Mouse (Mus musculus): ENCODE measurements around the gene Asprv1. TPM values are rescaled to one million over a fixed set of nuclear protein-coding genes. Genes with fewer than 3 reads are reported as not detected.

Gene Asprv1
- polyA plus RNA-seq, 1 experiment from 2014 or later, result 0.17 TPM

GRCm38 (mm10) chr6:86598742-86599193 is 29.2 kb upstream of the Asprv1 start:
- Histone ChIP-seq H3K36me3 (ENCODE audit: inconsistent target) (no peaks in the 10 kb centered on the region), H3K4me3 (ENCODE audit: inconsistent target) (no peak overlapping the region), H3K27ac (no peak overlapping the region), H3K79me2 (ENCODE audit: inconsistent target) (no peaks in the 10 kb centered on the region)
- 90% methylated on average over 5 of the region's 5 CpGs for WGBS (ENCODE audit: missing documents)

GRCm38 (mm10) chr6:86599197-86599596 is 28.8 kb upstream of the Asprv1 start:
- H3K79me2 ChIP-seq (ENCODE audit: inconsistent target), result no peaks in the 10 kb centered on the region
- H3K27ac ChIP-seq, result 0 out of 2 replicates have a peak overlapping the region, but pooled peaks have one; percentile 1
- 30% methylated on average over 4 of the region's 4 CpGs for WGBS (ENCODE audit: missing documents)
- no peaks in the 10 kb centered on the region for H3K36me3 ChIP-seq (ENCODE audit: inconsistent target)
- no peak overlapping the region for H3K4me3 ChIP-seq (ENCODE audit: inconsistent target)

- WGBS (ENCODE audit: missing documents), result 9% methylated on average over 6 of the region's 6 CpGs
- Histone ChIP-seq H3K36me3 (ENCODE audit: inconsistent target) (no peaks in the 10 kb centered on the region), H3K79me2 (ENCODE audit: inconsistent target) (no peaks in the 10 kb centered on the region), H3K27ac (0 out of 2 replicates have a peak overlapping the region, but pooled peaks have one; percentile 1), H3K4me3 (ENCODE audit: inconsistent target) (no peak overlapping the region)
These were observed 28.0 kb upstream of the Asprv1 start for GRCm38 (mm10) chr6:86599951-86600414.

- 73% methylated on average over 7 of the region's 7 CpGs for WGBS (ENCODE audit: missing documents)
- no peaks in the 10 kb centered on the region for H3K36me3 ChIP-seq (ENCODE audit: inconsistent target)
- H3K27ac ChIP-seq, result no peak overlapping the region
- no peaks in the 10 kb centered on the region for H3K79me2 ChIP-seq (ENCODE audit: inconsistent target)
- no peak overlapping the region for H3K4me3 ChIP-seq (ENCODE audit: inconsistent target)
These were observed 22.7 kb upstream of the Asprv1 start for GRCm38 (mm10) chr6:86605260-86605659.

GRCm38 (mm10) chr6:86606289-86606688 is 21.7 kb upstream of the Asprv1 start:
- WGBS (ENCODE audit: missing documents), result 100% methylated on average over 4 of the region's 4 CpGs
- no peak overlapping the region for H3K27ac ChIP-seq
- H3K79me2 ChIP-seq (ENCODE audit: inconsistent target), result no peaks in the 10 kb centered on the region
- no peak overlapping the region for H3K4me3 ChIP-seq (ENCODE audit: inconsistent target)
- no peaks in the 10 kb centered on the region for H3K36me3 ChIP-seq (ENCODE audit: inconsistent target)

GRCm38 (mm10) chr6:86607471-86607870 is 20.5 kb upstream of the Asprv1 start:
- H3K27ac ChIP-seq, result no peak overlapping the region
- no peaks in the 10 kb centered on the region for H3K79me2 ChIP-seq (ENCODE audit: inconsistent target)
- no peaks in the 10 kb centered on the region for H3K36me3 ChIP-seq (ENCODE audit: inconsistent target)
- no peak overlapping the region for H3K4me3 ChIP-seq (ENCODE audit: inconsistent target)
- WGBS (ENCODE audit: missing documents), result 17% methylated on average over 6 of the region's 6 CpGs

GRCm38 (mm10) chr6:86609235-86609634 is 18.7 kb upstream of the Asprv1 start:
- 63% methylated on average over 6 of the region's 6 CpGs for WGBS (ENCODE audit: missing documents)
- H3K27ac ChIP-seq, result no peak overlapping the region

GRCm38 (mm10) chr6:86610714-86611113 is 17.2 kb upstream of the Asprv1 start:
- WGBS (ENCODE audit: missing documents), result 92% methylated on average over 5 of the region's 5 CpGs
- no peaks in the 10 kb centered on the region for H3K36me3 ChIP-seq (ENCODE audit: inconsistent target)
- H3K79me2 ChIP-seq (ENCODE audit: inconsistent target), result no peaks in the 10 kb centered on the region
- no peak overlapping the region for H3K4me3 ChIP-seq (ENCODE audit: inconsistent target)
- no peak overlapping the region for H3K27ac ChIP-seq

More at GRCm38 (mm10) chr6:86609235-86609634, 18.7 kb upstream of the Asprv1 start:
- no peak overlapping the region for H3K4me3 ChIP-seq (ENCODE audit: inconsistent target)
- H3K36me3 ChIP-seq (ENCODE audit: inconsistent target), result no peaks in the 10 kb centered on the region
- H3K79me2 ChIP-seq (ENCODE audit: inconsistent target), result no peaks in the 10 kb centered on the region

- Histone ChIP-seq H3K79me2 (ENCODE audit: inconsistent target) (no peaks in the 10 kb centered on the region), H3K27ac (no peak overlapping the region), H3K4me3 (ENCODE audit: inconsistent target) (no peak overlapping the region), H3K36me3 (ENCODE audit: inconsistent target) (no peaks in the 10 kb centered on the region)
- WGBS (ENCODE audit: missing documents), result 90% methylated on average over 4 of the region's 4 CpGs
These were observed 12.7 kb upstream of the Asprv1 start for GRCm38 (mm10) chr6:86615301-86615700.

- Histone ChIP-seq H3K36me3 (ENCODE audit: inconsistent target) (no peaks in the 10 kb centered on the region), H3K4me3 (ENCODE audit: inconsistent target) (no peak overlapping the region), H3K27ac (no peak overlapping the region), H3K79me2 (ENCODE audit: inconsistent target) (no peaks in the 10 kb centered on the region)
- WGBS (ENCODE audit: missing documents), result 86% methylated on average over 4 of the region's 4 CpGs
These were observed 4.8 kb upstream of the Asprv1 start for GRCm38 (mm10) chr6:86623201-86623600.

GRCm38 (mm10) chr6:86624074-86625030 is 3.6 kb upstream of the Asprv1 start:
- no peaks in the 10 kb centered on the region for H3K79me2 ChIP-seq (ENCODE audit: inconsistent target)
- no peaks in the 10 kb centered on the region for H3K36me3 ChIP-seq (ENCODE audit: inconsistent target)
- WGBS (ENCODE audit: missing documents), result 90% methylated on average over 18 of the region's 18 CpGs
- no peak overlapping the region for H3K4me3 ChIP-seq (ENCODE audit: inconsistent target)
- H3K27ac ChIP-seq, result no peak overlapping the region

- Histone ChIP-seq H3K4me3 (ENCODE audit: inconsistent target) (no peak overlapping the region), H3K36me3 (ENCODE audit: inconsistent target) (no peaks in the 10 kb centered on the region), H3K27ac (no peak overlapping the region), H3K79me2 (ENCODE audit: inconsistent target) (no peaks in the 10 kb centered on the region)
- 89% methylated on average over 3 of the region's 3 CpGs for WGBS (ENCODE audit: missing documents)
These were observed 2.2 kb downstream of the Asprv1 start for GRCm38 (mm10) chr6:86630141-86630540.

- Histone ChIP-seq H3K4me3 (ENCODE audit: inconsistent target) (no peak overlapping the region), H3K27ac (no peak overlapping the region), H3K79me2 (ENCODE audit: inconsistent target) (no peaks in the 10 kb centered on the region), H3K36me3 (ENCODE audit: inconsistent target) (no peaks in the 10 kb centered on the region)
- 93% methylated on average over 2 of the region's 2 CpGs for WGBS (ENCODE audit: missing documents)
These were observed 8.5 kb downstream of the Asprv1 start for GRCm38 (mm10) chr6:86636495-86636894.

GRCm38 (mm10) chr6:86637171-86637835 is 9.3 kb downstream of the Asprv1 start:
- H3K36me3 ChIP-seq (ENCODE audit: inconsistent target), result no peaks in the 10 kb centered on the region
- H3K27ac ChIP-seq, result no peak overlapping the region
- WGBS (ENCODE audit: missing documents), result 66% methylated on average over 4 of the region's 4 CpGs
- no peaks in the 10 kb centered on the region for H3K79me2 ChIP-seq (ENCODE audit: inconsistent target)
- H3K4me3 ChIP-seq (ENCODE audit: inconsistent target), result no peak overlapping the region

GRCm38 (mm10) chr6:86637860-86638259 is 9.9 kb downstream of the Asprv1 start:
- 100% methylated on average over 2 of the region's 2 CpGs for WGBS (ENCODE audit: missing documents)
- no peaks in the 10 kb centered on the region for H3K79me2 ChIP-seq (ENCODE audit: inconsistent target)

More at GRCm38 (mm10) chr6:86637860-86638259, 9.9 kb downstream of the Asprv1 start:
- Histone ChIP-seq H3K36me3 (ENCODE audit: inconsistent target) (no peaks in the 10 kb centered on the region), H3K4me3 (ENCODE audit: inconsistent target) (no peak overlapping the region), H3K27ac (no peak overlapping the region)
